Mouse (Mus musculus) retina, embryonic 14.5 days (tissue): Measurements from ENCODE around the gene Scgb1a1.
"Not testable (repeated sequence)": the region's sequence is repeated elsewhere in the genome, so short reads cannot be mapped to it uniquely, and the experiment has no call there.

Experiments used
- DNase-seq: peaks from one replicate; pipeline ENCODE4 v3.0.0-alpha.2; 2015; ENCODE audit warnings: low spot score

The Scgb1a1 gene

GRCm38 (mm10) chr19:9100297-9101061, 12.7 kb upstream of the Scgb1a1 start:
- DNase-seq: no peak

GRCm38 (mm10) chr19:9099751-9100150, 12.0 kb upstream of the Scgb1a1 start:
- DNase-seq: no peak

DNA sequence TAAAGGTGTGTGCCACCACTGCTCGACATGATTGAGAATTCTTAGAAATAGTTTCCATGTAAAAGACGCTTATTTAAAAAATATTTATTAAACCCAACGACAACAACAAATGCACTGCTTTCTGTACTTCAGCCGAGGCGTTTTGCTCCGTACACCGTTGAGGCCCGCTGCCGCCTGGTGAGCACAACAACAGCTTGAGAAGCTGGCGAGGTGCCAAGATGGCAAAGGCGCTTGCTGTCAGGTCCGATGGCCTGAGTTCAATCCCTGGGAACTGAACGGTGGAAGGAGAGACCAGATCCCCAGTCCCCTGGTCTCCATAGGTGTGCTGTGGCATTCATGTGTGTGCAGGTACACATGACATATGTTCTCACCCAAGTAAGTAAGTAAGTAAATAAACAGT, 9.7 kb upstream of the Scgb1a1 start:
- no peak for DNase-seq

DNA sequence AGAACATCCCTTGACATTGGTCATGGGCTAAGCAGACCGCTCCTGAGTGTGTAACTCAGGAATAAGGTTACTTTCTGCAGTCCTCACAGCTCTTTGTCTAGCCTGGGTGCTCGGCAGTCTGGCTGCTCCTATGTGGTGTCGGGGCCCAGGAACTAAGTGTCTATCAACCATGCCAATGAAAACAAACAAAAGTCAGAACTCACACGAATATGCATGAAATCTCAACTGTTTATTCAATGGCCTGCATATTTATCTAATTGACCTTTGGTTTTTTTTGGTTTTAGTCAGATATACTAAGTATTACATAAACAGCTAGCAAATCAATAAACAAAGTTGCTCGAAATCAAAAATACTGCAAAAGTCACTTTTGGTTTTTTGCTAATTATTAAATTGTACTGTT, 7.4 kb upstream of the Scgb1a1 start:
- DNase-seq: no peak

GRCm38 (mm10) chr19:9090709-9091108, 3.0 kb upstream of the Scgb1a1 start:
- no peak for DNase-seq

DNA sequence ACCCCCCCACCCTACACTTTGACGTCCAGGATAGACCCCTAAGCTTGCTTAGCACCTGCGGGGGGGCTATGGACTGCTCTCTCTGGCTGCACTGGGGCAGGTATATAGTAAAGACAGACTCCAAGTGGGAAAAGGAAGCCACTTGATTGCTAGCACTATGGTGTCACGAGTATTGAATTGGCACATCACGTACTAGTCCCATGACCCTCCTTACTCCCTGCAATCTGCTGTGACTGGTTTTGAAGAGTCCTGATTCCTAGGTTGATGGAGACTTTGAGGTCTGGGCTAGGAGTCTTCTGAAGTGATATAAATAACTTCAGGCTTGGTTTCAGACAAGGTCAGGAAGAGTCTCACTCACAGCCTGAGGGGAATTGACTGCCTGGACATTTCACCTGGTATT, 2.4 kb upstream of the Scgb1a1 start:
- no peak for DNase-seq

DNA sequence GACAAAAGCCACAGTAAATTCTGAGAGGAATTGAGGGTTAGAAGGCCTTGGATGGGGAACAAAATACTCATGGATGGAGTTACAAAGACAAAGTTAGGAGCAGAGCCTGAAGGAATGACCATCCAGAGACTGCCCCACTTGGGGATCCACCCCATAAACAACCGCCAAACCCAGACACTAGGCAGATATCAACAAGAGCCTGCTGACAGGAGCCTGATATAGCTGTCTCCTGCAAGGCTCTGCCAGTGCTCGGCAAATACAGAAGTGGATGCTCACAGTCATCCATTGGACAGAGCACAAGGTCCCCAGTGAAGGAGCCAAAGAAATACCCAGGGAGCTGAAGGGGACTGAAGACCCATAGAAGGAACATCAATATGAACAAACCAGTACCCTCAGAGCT, 3.9 kb downstream of the Scgb1a1 start:
- not testable (repeated sequence) for DNase-seq

GRCm38 (mm10) chr19:9083010-9083355, 4.8 kb downstream of the Scgb1a1 start:
- DNase-seq: no peak

DNA sequence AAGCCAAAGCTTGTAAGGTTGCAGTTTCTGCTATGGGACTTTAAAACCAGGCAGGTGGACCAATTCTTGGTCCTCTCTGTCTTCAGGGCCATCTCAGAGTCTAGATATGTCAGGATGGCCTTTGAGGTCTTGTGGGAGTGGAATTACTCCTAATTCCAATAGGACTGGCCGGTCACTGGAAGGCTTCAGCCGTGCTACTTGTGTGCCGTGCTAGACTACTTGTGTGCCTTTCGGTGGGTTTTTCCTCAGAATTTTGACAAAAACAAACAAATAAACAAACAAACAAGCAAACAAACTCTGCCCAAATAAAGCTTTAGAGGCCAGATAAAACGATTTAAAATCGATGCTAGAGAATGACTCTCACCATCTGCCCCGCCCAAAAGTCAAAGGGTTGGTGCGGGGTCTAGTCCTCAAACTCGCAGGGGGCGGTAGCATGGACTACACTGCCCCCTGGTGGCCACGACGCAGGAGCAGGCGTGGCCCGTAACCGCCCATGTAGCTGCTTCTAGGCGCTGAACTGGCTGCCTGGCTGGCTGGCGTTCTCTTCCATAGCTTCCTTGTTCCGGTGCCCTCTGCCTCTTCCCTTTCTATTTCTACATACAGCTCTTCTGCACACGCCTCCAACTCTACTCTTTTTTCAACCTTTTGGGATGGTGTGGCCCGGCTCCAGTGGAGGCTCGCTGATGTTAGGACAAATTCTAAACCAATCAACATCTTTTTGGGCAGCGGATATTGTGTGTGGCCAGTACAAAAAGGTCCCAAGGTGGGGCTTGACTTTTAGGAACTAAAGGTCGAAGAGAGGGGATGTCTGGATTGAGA, 5.4 kb downstream of the Scgb1a1 start:
- DNase-seq: peak; percentile 93

GRCm38 (mm10) chr19:9081311-9082190, 6.2 kb downstream of the Scgb1a1 start:
- DNase-seq: no peak

GRCm38 (mm10) chr19:9079916-9080315, 7.8 kb downstream of the Scgb1a1 start:
- DNase-seq: no peak

DNA sequence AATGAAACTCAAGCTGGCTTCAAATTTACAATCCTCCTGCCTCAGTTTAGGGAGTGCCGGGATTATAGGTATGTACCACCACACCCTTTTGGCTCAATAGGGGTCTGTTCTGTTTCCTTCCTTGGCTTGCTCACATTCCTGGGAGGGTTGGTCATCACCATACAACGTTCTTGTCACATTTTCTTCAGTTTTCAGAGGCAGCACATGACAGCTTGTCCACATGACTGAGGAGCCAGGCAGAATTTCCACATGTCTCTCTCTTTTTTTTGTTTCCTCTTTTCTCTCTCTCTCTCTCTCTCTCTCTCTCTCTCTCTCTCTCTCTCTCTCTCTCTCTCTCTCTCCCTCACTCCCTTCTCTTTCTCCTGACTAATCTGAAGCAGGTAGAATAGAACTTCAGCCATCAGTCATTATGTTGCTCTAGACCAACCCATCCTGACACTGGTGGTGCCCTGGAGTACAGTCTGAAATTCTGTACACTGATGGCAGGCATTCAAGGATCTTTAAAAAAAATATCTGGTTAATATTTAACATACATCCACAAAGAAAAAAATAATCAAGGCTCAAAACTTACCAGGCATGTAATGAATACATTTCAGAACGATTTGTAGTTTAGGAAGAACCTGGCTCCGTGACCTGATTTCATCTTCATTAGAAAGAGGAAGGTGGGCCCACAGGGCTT, 10.6 kb downstream of the Scgb1a1 start:
- no peak for DNase-seq

GRCm38 (mm10) chr19:9076035-9076434, 11.7 kb downstream of the Scgb1a1 start:
- no peak for DNase-seq

DNA sequence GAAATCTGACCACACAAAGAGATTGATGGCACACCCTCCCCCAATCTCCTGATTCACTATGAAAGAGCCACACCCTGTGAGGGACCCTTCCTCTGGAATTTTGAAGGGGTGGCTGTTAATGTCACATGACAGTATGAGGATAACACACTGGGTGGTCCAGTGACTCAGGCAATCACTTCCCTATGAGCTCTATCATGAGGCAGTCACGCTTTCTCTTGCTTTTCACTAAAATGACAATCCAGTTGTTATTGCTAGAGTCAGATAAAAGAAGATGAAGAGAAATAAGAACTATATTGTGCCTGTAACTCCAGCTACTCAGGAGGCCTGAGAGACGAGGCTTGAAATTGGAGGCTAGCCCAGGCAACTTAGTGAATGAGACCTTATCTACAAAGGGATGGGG, 12.2 kb downstream of the Scgb1a1 start:
- DNase-seq: no peak

- no peak for DNase-seq
Measured at GRCm38 (mm10) chr19:9074424-9074823, 13.3 kb downstream of the Scgb1a1 start.

- no peak for DNase-seq
Measured at GRCm38 (mm10) chr19:9073776-9074411, 13.9 kb downstream of the Scgb1a1 start.

DNA sequence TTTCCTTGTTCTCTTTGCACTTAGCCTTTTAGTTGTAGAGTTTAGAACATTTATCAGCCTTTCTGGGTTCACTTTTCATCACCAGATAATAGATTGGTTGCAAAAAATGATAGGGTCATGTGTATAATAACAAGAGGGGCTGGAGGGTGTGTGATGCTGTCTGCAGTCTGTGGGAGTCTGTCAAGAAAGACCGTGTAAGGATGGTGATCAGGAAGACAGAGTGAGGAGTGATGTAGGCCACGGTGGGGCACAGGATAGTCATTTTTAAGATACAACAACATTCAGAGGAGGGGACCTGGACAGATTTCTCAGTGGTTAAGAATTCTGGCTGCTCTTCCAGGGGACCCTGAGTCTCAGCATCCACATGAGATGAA, 15.6 kb downstream of the Scgb1a1 start:
- DNase-seq: no peak

DNA sequence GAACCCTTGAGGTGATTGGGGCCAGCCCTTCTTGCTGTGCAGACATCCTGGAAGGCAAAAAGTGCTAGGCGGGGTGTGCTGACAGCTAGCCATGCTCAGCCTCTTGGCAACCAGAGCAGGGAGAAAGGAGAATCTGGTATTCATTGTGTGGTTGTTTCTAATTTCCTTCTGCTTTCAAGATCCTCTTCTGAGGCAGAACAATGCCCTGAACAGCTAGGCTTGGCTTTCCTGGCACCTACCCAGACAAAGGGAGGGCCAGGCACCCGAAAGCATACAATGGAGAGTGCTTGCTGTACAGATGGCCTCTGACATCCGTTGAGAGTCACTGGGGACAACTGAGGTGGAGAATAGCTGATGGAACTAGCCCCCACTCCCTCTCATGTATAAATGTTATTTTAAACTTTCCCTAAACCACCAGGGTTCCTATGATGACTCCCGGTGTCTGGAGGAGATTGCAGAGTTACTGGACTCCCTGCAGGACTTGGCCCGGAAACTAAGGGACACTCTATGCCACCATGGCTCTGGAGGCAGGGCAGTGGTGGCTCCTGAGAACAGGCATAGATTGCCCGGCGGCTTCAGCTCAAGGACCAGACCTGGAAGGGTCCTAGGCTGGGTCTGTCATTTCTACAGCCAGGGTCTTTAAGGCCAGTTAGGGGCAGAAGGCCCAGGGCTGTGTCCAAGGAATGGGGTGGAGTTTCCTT, 16.2 kb downstream of the Scgb1a1 start:
- no peak for DNase-seq

DNA sequence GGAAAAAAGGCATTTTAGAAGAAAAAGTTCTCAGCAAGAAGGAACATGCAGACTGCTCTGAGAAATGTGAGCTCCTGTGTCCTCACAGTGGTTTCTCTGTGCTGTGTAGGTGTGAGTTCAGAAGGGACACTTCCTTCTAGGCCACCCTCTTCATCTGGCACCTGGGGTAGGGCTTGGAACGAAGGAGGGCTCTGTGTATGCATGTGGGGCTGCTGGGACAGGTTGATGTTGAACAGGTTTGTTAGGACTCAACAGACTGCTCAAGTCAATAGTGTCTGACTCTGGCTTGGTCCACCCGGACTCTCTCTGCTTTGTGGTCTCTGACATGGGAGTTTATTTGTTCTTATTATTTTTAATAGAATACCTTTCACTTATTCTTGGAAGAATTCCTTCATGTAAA, 17.4 kb downstream of the Scgb1a1 start:
- DNase-seq: no peak

- DNase-seq: no peak
Measured at GRCm38 (mm10) chr19:9069687-9070307, 18.0 kb downstream of the Scgb1a1 start.
